Mouse (Mus musculus) hindbrain, embryonic 11.5 days (tissue): ENCODE data around the gene Ppp6r1. TPM values are rescaled to one million over a fixed set of nuclear protein-coding genes. Genes with fewer than 3 reads are reported as not detected.
A peak's percentile ranks its signal among the peaks of the same experiment; 100 is the strongest.

Experiments
- ATAC-seq: fragments of 200-750 bp; cut with Nextera tagmentation; 2 replicates; pipeline ENCODE4 v1.8.0; 2017; ENCODE audit warnings: mild to moderate bottlenecking, moderate TSS enrichment, moderate library complexity; ENCODE audit not compliant: low FRiP score
- DNase-seq: peaks from one replicate; pipeline ENCODE4 v3.0.0-alpha.2; 2015; ENCODE audit warnings: low spot score
- H3K27ac ChIP-seq: fragments of 300-500 bp; sonication (generic); 2 replicates; pipeline ENCODE4 v1.5.1; 2014; ENCODE audit warnings: mild to moderate bottlenecking, low read depth, low read length
- H3K27me3 ChIP-seq: fragments of 300-500 bp; sonication (generic); 2 replicates; pipeline ENCODE4 v1.6.1; 2014; ENCODE audit warnings: mild to moderate bottlenecking, low read length, moderate library complexity, mixed read lengths; ENCODE audit not compliant: control insufficient read depth, insufficient read depth
- H3K36me3 ChIP-seq: fragments of 300-500 bp; sonication (generic); 2 replicates; pipeline ENCODE4 v1.6.1; 2014; ENCODE audit warnings: mild to moderate bottlenecking, low read length, moderate library complexity, mixed read lengths; ENCODE audit not compliant: control insufficient read depth, insufficient read depth
- H3K4me1 ChIP-seq: fragments of 300-500 bp; sonication (generic); replicated peaks from 2 replicates; pipeline ENCODE4 v1.6.1; 2014; ENCODE audit warnings: low read length, mixed read lengths; ENCODE audit not compliant: control insufficient read depth, insufficient read depth
- H3K4me2 ChIP-seq: fragments of 300-500 bp; sonication (generic); replicated peaks from 2 replicates; pipeline ENCODE4 v1.6.1; 2014; ENCODE audit warnings: mild to moderate bottlenecking, low read depth, low read length
- H3K4me3 ChIP-seq: fragments of 300-500 bp; sonication (generic); 2 replicates; pipeline ENCODE4 v1.5.1; 2014; ENCODE audit warnings: low read depth, low read length
- H3K9ac ChIP-seq: fragments of 300-500 bp; sonication (generic); 2 replicates; pipeline ENCODE4 v1.6.1; 2014; ENCODE audit warnings: low read depth, low read length
- H3K9me3 ChIP-seq: fragments of 300-500 bp; sonication (generic); 2 replicates; pipeline ENCODE4 v1.6.1; 2016; ENCODE audit warnings: low read length; ENCODE audit not compliant: control insufficient read depth
- WGBS: fragments of 180-500 bp; shearing (Covaris S2); extraction: QIAGEN DNeasy Blood & Tissue Kit; methylation state at CpG from one replicate; pipeline ENCODE4 v1.1.7; 2014; 5-methylcytosine and 5-hydroxymethylcytosine counted together
- polyA plus RNA-seq: library from polyadenylated mRNA; unstranded; fragments of >200 nt; fragmentation: Nextera tagmentation; extraction: Ambion mirVana; gene quantifications from 2 replicates; pipeline ENCODE4 v1.2.1, GENCODE M21; 2014

The Ppp6r1 gene
- polyA plus RNA-seq, 1 experiment from 2014 or later, result 8.1 TPM

DNA sequence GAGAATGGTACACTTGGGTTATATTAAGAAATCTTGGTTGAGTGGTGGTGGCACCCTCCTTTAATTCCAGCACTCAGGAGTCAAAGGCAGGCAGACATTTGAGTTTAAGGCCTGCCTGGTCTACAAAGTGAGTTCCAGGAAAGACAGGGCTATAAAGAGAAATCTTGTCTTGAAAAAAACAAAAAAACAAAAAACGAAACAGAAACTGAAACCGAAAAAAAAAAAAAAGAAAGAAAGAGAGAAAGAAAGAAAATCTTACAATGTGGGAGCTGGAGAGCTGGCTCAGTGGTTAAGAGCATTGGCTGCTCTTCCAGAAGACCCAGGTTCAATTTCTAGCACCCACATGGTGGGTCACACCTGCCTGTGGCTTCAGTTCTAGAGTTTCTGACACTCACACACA lies 4.9 kb upstream of the Ppp6r1 start:
- Histone ChIP-seq H3K27ac (no peak overlapping the region), H3K4me2 (no peak overlapping the region), H3K4me3 (no peak overlapping the region), H3K9me3 (no peaks in the 10 kb centered on the region), H3K36me3 (0 out of 2 replicates have a peak, but pooled peaks cover 8% of the 10 kb centered on the region), H3K27me3 (no peaks in the 10 kb centered on the region), H3K4me1 (0 out of 2 replicates have a peak, but pooled peaks cover 2% of the 10 kb centered on the region), H3K9ac (no peak overlapping the region)
- ATAC-seq (no peak), DNase-seq (no peak)
- 89% methylated on average over 2 of the region's 2 CpGs for WGBS

DNA sequence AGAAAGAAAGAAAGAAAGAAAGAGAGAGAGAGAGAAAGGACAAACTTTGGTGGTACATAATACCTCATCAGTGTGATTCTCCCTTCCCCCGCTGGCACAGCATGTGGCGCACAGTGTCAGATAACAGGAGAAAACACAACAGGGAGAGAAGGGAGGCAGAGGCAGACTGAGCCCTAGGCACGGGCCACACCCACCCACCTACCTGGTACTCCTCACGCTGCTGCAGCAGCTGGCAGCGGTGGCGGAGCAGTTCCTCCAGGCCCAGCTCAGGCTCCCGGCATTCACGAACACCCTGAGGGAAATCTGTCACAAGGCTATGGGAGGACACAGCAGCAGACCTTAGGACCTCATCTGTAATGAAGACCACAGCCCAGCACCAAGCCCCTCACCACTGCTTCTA lies 4.4 kb upstream of the Ppp6r1 start:
- WGBS, result 72% methylated on average over 8 of the region's 8 CpGs
- 0 out of 2 replicates have a peak, but pooled peaks cover 8% of the 10 kb centered on the region for H3K36me3 ChIP-seq

DNA sequence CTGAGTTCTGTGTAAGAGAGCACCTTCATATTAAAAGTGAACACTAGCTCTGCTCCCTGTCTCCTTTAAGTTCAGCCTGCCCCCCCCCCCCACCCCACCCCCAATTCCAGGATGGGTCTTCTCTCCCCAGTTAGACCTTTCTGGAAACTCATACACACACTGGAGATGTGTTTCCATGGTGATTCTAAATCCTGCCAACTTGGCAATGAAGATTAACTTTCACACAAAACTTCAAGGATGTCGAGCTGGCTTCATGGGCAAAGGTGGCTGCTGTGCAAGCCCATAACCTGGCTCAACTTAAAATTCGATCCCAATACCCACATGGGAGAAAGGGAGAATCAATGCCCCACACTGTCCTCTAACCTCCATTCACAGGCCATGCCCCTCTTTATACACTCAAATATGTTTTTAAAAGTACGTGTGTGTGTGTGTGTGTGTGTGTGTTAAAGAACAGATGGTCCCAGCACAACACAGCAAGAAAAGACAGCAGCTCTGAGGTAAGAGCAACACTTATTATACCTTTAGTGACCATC lies 1.2 kb upstream of the Ppp6r1 start:
- Histone ChIP-seq H3K9me3 (no peaks in the 10 kb centered on the region), H3K4me2 (peak overlapping the region; percentile 91; the same call in 1 of the 2 replicates), H3K27ac (no peak overlapping the region), H3K4me1 (peaks cover 8% of the 10 kb centered on the region), H3K36me3 (0 out of 2 replicates have a peak, but pooled peaks cover 4% of the 10 kb centered on the region), H3K9ac (no peak overlapping the region; the same call in 1 of the 2 replicates), H3K27me3 (no peaks in the 10 kb centered on the region), H3K4me3 (no peak overlapping the region)
- 72% methylated on average over 3 of the region's 3 CpGs for WGBS
- DNase-seq, result no peak
- no peak for ATAC-seq

More for the DNA sequence above, 4.4 kb upstream of the Ppp6r1 start:
- no peak for DNase-seq
- H3K9me3 ChIP-seq, result no peaks in the 10 kb centered on the region
- H3K9ac ChIP-seq, result no peak overlapping the region
- no peak for ATAC-seq
- H3K4me1 ChIP-seq, result 0 out of 2 replicates have a peak, but pooled peaks cover 2% of the 10 kb centered on the region
- H3K4me2 ChIP-seq, result no peak overlapping the region
- no peaks in the 10 kb centered on the region for H3K27me3 ChIP-seq
- no peak overlapping the region for H3K27ac ChIP-seq
- no peak overlapping the region for H3K4me3 ChIP-seq

DNA sequence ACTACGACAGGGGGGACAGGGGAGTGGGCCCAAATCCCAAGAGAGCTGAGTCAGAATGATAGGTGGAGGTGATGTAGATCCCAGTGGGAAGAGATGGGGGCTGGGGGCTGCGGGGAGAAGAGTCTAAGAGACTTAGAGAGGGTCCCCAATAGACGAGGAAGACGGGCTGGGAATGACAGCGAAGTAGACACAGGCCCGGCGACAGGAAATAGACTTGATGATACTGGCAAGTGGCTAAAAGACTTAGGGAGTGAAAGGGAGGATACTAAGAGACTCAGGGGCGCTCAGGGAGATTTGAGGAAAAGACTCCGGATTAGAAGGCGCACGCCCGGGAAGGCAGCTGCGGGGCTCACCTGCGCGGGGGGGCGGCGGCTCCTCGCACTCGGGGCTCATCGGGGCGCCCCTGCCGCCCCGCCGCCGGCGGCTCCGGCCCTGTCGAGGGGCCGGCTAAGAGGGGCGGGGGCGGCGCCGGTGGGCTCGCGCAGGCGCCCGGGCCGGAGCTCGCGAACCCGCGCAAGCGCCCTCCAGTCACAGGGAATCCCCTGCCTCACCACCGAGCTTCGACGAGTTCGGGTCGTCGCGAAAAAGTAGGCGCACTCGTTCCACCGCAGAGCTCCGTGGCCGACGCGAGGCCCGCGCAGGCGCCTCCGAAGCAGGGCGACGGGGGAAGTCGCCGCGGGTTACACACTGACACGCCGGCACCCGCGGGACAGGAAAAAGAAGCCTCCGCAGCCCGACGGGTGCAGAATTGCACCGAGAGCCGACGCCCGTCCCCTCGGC lies 501 bp downstream of the Ppp6r1 start:
- H3K9me3 ChIP-seq, result no peaks in the 10 kb centered on the region
- peak overlapping the region; percentile 85 for H3K4me3 ChIP-seq
- DNase-seq (no peak), ATAC-seq (peak; percentile 80)
- H3K36me3 ChIP-seq, result no peaks in the 10 kb centered on the region
- H3K27ac ChIP-seq, result peak overlapping the region; percentile 89
- WGBS, result under 1% methylated on average over 56 of the region's 78 CpGs
- peak overlapping the region; percentile 91 for H3K4me2 ChIP-seq
- H3K27me3 ChIP-seq, result no peaks in the 10 kb centered on the region
- H3K9ac ChIP-seq, result peak overlapping the region; percentile 89
- H3K4me1 ChIP-seq, result peaks cover 8% of the 10 kb centered on the region

DNA sequence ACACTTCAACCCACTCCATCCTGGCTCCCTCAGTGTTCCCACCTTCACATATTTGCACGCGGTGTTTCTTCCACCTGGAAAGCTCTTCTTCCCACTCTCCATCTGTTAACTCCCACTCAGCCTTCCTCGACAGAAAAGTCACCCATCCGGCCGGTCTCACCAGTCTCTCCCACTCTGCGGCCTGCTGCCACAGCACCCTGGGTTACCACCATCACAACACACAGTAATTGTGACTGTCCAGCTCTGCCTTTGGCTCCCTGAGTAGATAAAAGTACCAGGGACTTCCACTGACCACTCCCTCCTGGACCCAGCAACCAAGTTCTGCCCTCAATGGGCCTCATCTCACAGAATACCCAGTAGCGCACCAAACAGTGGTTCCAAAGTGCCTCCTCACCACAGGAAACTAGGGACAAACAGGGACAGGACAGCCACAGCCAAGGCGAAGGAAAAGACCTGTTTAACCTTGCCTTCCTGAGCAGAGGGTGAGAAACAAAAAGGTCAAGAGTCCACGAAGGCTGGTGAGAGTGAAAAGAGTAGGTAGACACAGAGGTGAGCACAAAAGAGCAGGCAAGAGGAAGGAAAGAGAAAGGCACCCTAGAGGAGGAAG lies 1.2 kb downstream of the Ppp6r1 start:
- ATAC-seq (no peak), DNase-seq (no peak)
- peak overlapping the region; percentile 85 for H3K4me3 ChIP-seq
- H3K4me2 ChIP-seq, result peak overlapping the region; percentile 91
- H3K9ac ChIP-seq, result peak overlapping the region; percentile 89
- H3K4me1 ChIP-seq, result peaks cover 8% of the 10 kb centered on the region
- WGBS, result 57% methylated on average over 9 of the region's 9 CpGs
- H3K9me3 ChIP-seq, result no peaks in the 10 kb centered on the region
- H3K27ac ChIP-seq, result no peak overlapping the region
- H3K27me3 ChIP-seq, result no peaks in the 10 kb centered on the region
- no peaks in the 10 kb centered on the region for H3K36me3 ChIP-seq

DNA sequence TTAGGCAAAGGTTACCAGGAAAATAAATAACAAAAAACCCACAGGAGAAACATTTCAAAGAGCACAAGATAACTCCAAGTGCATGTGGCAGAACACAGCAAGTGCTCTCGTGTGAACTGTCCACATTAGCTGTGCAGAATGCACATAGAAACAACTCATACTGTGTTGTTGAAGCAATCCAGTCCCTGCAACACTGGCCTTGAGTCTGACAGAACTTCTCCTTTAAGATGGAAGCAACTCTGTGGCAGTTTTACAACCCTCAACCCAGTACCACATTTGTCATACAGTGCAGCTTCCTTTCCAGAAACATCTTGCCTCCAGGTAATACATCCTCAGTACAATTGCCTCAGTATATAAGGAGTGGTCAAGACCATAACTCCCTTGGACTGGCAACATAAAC lies 2.0 kb downstream of the Ppp6r1 start:
- H3K4me2 ChIP-seq, result 0 out of 2 replicates have a peak overlapping the region, but pooled peaks have one; percentile 91
- no peaks in the 10 kb centered on the region for H3K36me3 ChIP-seq
- 72% methylated on average over 1 of the region's 1 CpGs for WGBS
- H3K9ac ChIP-seq, result no peak overlapping the region
- no peak overlapping the region; the same call in 1 of the 2 replicates for H3K4me3 ChIP-seq
- H3K27ac ChIP-seq, result no peak overlapping the region
- H3K4me1 ChIP-seq, result peaks cover 8% of the 10 kb centered on the region
- no peaks in the 10 kb centered on the region for H3K9me3 ChIP-seq
- no peak for ATAC-seq
- no peak for DNase-seq
- no peaks in the 10 kb centered on the region for H3K27me3 ChIP-seq

DNA sequence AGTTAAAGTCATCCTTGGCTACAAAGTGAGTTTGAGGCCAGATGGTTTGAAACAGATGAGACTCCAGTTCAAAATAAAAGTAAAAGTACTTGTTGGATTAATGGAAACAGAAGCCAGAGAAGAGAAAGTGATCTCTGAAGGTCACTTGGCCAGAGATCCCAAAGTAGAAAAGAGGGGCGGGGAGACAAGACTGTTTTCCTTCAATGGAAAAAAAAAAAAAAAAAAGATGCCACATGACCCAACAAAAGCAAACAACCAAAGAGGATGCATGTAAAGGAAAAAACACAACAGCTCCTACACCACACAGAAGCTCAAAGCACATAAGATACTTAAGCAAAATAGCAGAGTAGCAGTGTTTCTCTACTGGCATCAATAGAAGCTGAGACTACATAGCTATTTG lies 2.9 kb downstream of the Ppp6r1 start:
- Histone ChIP-seq H3K9me3 (no peaks in the 10 kb centered on the region), H3K27ac (no peak overlapping the region), H3K4me1 (peaks cover 8% of the 10 kb centered on the region), H3K36me3 (no peaks in the 10 kb centered on the region), H3K4me2 (no peak overlapping the region), H3K9ac (no peak overlapping the region), H3K27me3 (no peaks in the 10 kb centered on the region), H3K4me3 (no peak overlapping the region)
- no peak for DNase-seq
- ATAC-seq, result no peak
- 95% methylated on average over 1 of the region's 1 CpGs for WGBS

DNA sequence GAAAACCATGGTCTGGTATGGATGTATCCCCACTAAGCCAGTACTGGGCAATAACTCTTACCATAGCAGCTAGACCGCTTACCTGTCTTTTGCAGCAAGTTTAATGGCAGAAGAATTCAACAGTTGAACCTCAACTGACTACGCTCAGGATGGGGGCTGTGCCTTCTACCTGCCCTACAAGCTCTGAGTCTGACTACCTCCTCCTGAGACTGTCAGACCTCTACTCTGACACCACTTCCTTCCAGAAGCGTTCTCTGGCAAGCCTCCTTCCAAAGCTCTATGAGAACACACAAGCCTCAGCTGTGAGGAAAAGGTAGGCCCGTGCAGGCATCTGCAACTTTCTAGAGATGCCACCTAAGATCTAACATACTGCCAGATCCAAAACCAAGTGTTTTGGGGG lies 3.4 kb downstream of the Ppp6r1 start:
- ATAC-seq (no peak), DNase-seq (no peak)
- Histone ChIP-seq H3K4me1 (peaks cover 7% of the 10 kb centered on the region), H3K27me3 (no peaks in the 10 kb centered on the region), H3K9me3 (no peaks in the 10 kb centered on the region), H3K9ac (no peak overlapping the region), H3K36me3 (no peaks in the 10 kb centered on the region), H3K27ac (no peak overlapping the region), H3K4me2 (no peak overlapping the region), H3K4me3 (no peak overlapping the region)
- WGBS, result 89% methylated on average over 4 of the region's 4 CpGs
